Mouse (Mus musculus) intestine, postnatal 0 days (tissue): Measurements from ENCODE around the gene Nemp2. TPM values are rescaled to one million over a fixed set of nuclear protein-coding genes. Genes with fewer than 3 reads are reported as not detected.

Experiments used
- ATAC-seq: fragments of 200-750 bp; cut with Nextera tagmentation; 2 replicates; pipeline ENCODE4 v1.8.0; 2017; ENCODE audit warnings: mild to moderate bottlenecking, moderate TSS enrichment, moderate library complexity
- H3K27ac ChIP-seq: fragments of 300-500 bp; sonication (generic); 2 replicates; pipeline ENCODE4 v1.5.1; 2014; ENCODE audit warnings: mild to moderate bottlenecking, low read depth, low read length, moderate library complexity
- H3K27me3 ChIP-seq: fragments of 300-500 bp; sonication (generic); replicated peaks from 2 replicates; pipeline ENCODE4 v1.6.1; 2014; ENCODE audit warnings: low read length, mixed read lengths; ENCODE audit not compliant: control insufficient read depth, insufficient read depth
- H3K36me3 ChIP-seq: fragments of 300-500 bp; sonication (generic); 2 replicates; pipeline ENCODE4 v1.6.1; 2014; ENCODE audit warnings: mild to moderate bottlenecking, moderate library complexity; ENCODE audit not compliant: control insufficient read depth, insufficient read depth
- H3K4me1 ChIP-seq: fragments of 300-500 bp; sonication (generic); replicated peaks from 2 replicates; pipeline ENCODE4 v1.6.1; 2014; ENCODE audit warnings: antibody characterized with exemption, low read length, mixed read lengths; ENCODE audit not compliant: control insufficient read depth, insufficient read depth
- H3K4me2 ChIP-seq: fragments of 300-500 bp; sonication (generic); replicated peaks from 2 replicates; pipeline ENCODE4 v1.6.1; 2014; ENCODE audit warnings: low read depth, mild to moderate bottlenecking, moderate library complexity
- H3K4me3 ChIP-seq: fragments of 300-500 bp; sonication (generic); 2 replicates; pipeline ENCODE4 v1.5.1; 2014; ENCODE audit warnings: low read depth, low read length
- H3K9ac ChIP-seq: fragments of 300-500 bp; sonication (generic); 2 replicates; pipeline ENCODE4 v1.6.1; 2014; ENCODE audit warnings: mild to moderate bottlenecking, low read depth, low read length
- H3K9me3 ChIP-seq: fragments of 300-500 bp; sonication (generic); 2 replicates; pipeline ENCODE4 v1.6.1; 2016; ENCODE audit warnings: mixed run types; ENCODE audit not compliant: control insufficient read depth
- CTCF ChIP-seq: sonication (generic); IDR thresholded peaks from 2 replicates; pipeline ENCODE4 v1.5.1; 2016; ENCODE audit warnings: low read depth, mild to moderate bottlenecking, control low read depth, antibody characterized with exemption, moderate library complexity
- WGBS: fragments of 180-500 bp; shearing (Covaris S2); extraction: QIAGEN DNeasy Blood & Tissue Kit; methylation state at CpG from one replicate; pipeline ENCODE4 v1.1.7; 2014; 5-methylcytosine and 5-hydroxymethylcytosine counted together
- polyA plus RNA-seq: library from polyadenylated mRNA; unstranded; fragments of >200 nt; fragmentation: Nextera tagmentation; extraction: Ambion mirVana; gene quantifications from 2 replicates; pipeline ENCODE4 v1.2.1, GENCODE M21; 2015

Nemp2 gene
- polyA plus RNA-seq, 1 experiment from 2014 or later: 2.0 TPM

- no peak overlapping the region for H3K27ac ChIP-seq
- no peak overlapping the region for H3K4me2 ChIP-seq
- H3K4me3 ChIP-seq: no peak overlapping the region
- H3K27me3 ChIP-seq: no peaks in the 10 kb centered on the region
- H3K9me3 ChIP-seq: no peaks in the 10 kb centered on the region
- ATAC-seq: no peak
- no peak for TF ChIP-seq CTCF
- no peak overlapping the region for H3K9ac ChIP-seq
- peaks cover 8% of the 10 kb centered on the region; the same call in 1 of the 2 replicates for H3K36me3 ChIP-seq
- no peaks in the 10 kb centered on the region for H3K4me1 ChIP-seq
- 33% methylated on average over 2 of the region's 2 CpGs for WGBS
Measured at GRCm38 (mm10) chr1:52660278-52660677, 29.8 kb downstream of the Nemp2 start.

DNA sequence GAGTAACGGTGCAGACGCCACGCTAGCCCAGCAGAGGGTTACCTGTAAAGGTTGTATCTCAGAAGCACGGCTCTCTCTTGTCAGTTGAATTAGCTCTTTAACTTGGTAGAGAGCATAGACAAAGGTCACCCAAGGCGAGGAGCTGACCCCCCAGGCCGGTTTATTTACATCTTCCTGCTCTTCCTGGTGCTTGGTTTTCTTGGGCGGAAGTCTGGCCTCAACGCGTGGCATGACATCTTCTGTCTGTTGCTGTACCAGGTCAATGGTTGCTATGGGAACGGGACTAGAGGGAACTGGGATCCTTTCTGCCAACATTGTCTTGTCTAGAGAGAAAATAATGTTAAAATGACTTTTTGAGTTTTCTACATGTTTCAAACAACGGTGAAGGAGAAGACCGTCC is 30.3 kb downstream of the Nemp2 start:
- Histone ChIP-seq H3K27me3 (no peaks in the 10 kb centered on the region), H3K9ac (no peak overlapping the region), H3K4me2 (no peak overlapping the region), H3K4me3 (no peak overlapping the region), H3K36me3 (peaks cover 8% of the 10 kb centered on the region; the same call in 1 of the 2 replicates), H3K4me1 (no peaks in the 10 kb centered on the region), H3K9me3 (no peaks in the 10 kb centered on the region), H3K27ac (no peak overlapping the region)
- ATAC-seq: no peak
- WGBS: 75% methylated on average over 12 of the region's 12 CpGs
- no peak for TF ChIP-seq CTCF

GRCm38 (mm10) chr1:52663228-52663627 is 32.7 kb downstream of the Nemp2 start:
- no peak for ATAC-seq
- Histone ChIP-seq H3K4me2 (no peak overlapping the region), H3K4me1 (no peaks in the 10 kb centered on the region), H3K4me3 (no peak overlapping the region), H3K9me3 (no peaks in the 10 kb centered on the region), H3K27me3 (no peaks in the 10 kb centered on the region), H3K36me3 (peaks cover 4% of the 10 kb centered on the region; the same call in 1 of the 2 replicates), H3K9ac (no peak overlapping the region), H3K27ac (no peak overlapping the region)
- 96% methylated on average over 7 of the region's 7 CpGs for WGBS
- no peak for TF ChIP-seq CTCF

DNA sequence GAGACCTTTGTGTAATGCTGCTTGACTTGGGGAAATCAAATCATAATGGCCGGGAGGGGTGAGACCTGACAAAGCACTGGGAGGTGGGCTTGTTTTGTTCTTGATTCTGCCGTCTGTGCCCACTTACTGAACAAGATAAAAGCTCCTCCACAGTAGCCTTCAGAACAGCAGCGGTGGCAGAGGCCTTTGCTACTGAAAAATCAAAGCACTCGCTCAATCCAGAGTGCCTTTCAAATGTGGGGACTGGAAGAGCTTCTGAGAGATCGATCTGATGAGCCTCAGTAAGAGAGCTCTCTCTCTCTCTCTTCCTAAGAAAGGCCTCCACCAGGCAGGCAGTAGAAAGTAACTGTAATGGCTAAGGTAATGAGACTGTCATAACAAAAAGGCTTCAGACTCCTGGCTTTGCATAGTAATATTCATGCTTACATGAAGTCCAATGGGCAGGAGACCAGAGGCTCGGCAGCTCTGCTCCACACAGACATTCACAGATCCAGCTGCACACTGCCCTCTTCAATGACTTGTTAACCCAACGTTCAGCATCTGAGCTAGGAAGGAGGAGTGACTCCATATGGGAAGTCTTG is 38.3 kb downstream of the Nemp2 start:
- no peaks in the 10 kb centered on the region for H3K9me3 ChIP-seq
- ATAC-seq: no peak
- no peak overlapping the region for H3K9ac ChIP-seq
- H3K4me3 ChIP-seq: no peak overlapping the region
- no peak for TF ChIP-seq CTCF
- no peak overlapping the region for H3K27ac ChIP-seq
- no peaks in the 10 kb centered on the region for H3K4me1 ChIP-seq
- H3K36me3 ChIP-seq: no peaks in the 10 kb centered on the region; the same call in 1 of the 2 replicates
- H3K4me2 ChIP-seq: no peak overlapping the region
- no peaks in the 10 kb centered on the region for H3K27me3 ChIP-seq
- WGBS: 68% methylated on average over 7 of the region's 7 CpGs

DNA sequence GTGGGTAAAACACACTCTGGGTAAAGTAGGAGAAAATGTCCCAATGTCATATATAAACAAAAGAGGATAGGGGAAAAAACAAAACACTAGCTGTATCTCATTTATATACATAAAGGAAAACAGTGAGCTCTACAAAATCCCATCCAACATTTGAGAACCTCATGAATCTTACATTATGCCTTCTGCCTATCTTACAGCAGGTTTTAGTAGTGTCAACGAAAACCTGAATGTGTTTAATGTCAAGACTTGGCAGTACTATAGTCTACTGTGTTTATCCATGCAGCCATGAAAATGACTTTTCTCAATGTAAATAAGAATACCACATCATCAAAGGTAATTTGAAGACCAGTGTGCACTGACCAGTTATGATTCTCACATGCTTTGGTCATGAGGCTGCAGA is 39.4 kb downstream of the Nemp2 start:
- H3K4me2 ChIP-seq: no peak overlapping the region
- H3K4me3 ChIP-seq: no peak overlapping the region
- no peak overlapping the region for H3K9ac ChIP-seq
- peaks cover 2% of the 10 kb centered on the region; the same call in 1 of the 2 replicates for H3K36me3 ChIP-seq
- H3K4me1 ChIP-seq: no peaks in the 10 kb centered on the region
- WGBS: 88% methylated on average over 1 of the region's 1 CpGs
- no peaks in the 10 kb centered on the region for H3K9me3 ChIP-seq
- ATAC-seq: no peak
- H3K27me3 ChIP-seq: no peaks in the 10 kb centered on the region
- no peak overlapping the region for H3K27ac ChIP-seq
- TF ChIP-seq CTCF: no peak

DNA sequence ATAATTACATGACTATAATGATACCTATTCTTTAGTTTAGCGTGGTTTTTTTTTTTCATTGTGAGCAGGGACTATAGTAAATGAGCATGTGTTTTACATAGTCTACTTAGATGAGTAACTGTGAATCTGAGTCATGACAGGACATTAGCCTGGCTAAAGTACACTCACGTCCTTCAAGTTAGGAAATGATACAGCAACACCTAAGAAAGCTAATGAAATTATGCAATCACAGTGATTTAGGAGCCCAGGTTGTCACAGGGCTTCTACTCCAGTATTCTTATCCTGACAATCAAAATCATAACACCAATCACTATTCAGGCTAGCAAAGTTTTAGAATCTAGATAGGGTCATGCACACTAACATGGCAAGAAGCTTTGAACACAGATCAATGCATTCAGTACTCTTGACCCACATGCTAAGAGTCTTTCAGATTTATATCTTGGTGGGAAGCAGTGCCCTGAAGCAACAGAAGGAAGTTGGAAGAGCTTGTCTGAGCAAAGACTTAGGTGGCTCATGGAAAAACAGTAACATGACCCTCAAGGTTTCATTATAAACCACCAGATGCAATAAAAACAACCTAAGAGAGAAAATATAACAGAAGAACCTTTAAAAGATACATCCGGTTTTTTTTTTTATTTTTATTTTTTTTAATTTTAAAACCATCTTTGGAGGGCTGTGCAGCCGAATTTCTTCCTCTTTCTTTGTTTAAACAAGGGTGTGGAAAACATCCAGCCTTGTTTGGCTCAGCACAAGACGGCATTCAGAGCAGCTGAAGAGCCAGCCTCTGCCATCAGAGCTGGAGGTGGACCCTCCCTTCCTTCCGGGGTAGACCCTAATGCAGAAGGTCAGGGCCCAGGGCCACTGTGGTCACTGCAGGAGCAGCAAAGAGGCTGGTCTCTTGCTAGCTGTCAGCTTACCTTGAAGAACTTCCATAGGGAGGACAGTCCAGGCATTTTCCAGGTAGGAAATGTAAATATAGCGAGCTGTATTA is 45.4 kb downstream of the Nemp2 start:
- TF ChIP-seq CTCF: no peak
- Histone ChIP-seq H3K36me3 (peaks cover 5% of the 10 kb centered on the region; the same call in 1 of the 2 replicates), H3K27ac (no peak overlapping the region), H3K27me3 (no peaks in the 10 kb centered on the region), H3K4me2 (no peak overlapping the region), H3K4me3 (no peak overlapping the region), H3K9me3 (no peaks in the 10 kb centered on the region), H3K9ac (no peak overlapping the region), H3K4me1 (no peaks in the 10 kb centered on the region)
- 0 out of 2 replicates have a peak, but pooled peaks have one; percentile 41 for ATAC-seq
- WGBS: 54% methylated on average over 7 of the region's 7 CpGs
